Mouse (Mus musculus): ENCODE data around the gene Slc16a11.

GRCm38 (mm10) chr11:70251853-70252252, 39.3 kb downstream of the Slc16a11 start:
- TF ChIP-seq CTCF (IDR thresholded peaks at IDR 0.05; ENCODE audit: low read depth) (no peak), EP300 (optimal IDR thresholded peaks at IDR 0.05) (no peak)

Measured in stomach, postnatal 0 days (tissue).